Mouse (Mus musculus) testis, adult 2 months (tissue): ENCODE results near the gene Tbx4. TPM values are rescaled to one million over a fixed set of nuclear protein-coding genes. Genes with fewer than 3 reads are reported as not detected.

ENCODE experiments used
- H3K27ac ChIP-seq: fragments of 200-500 bp; 2 replicates; pipeline ENCODE4 v1.5.1; 2012; ENCODE audit warnings: low read depth, low read length; ENCODE audit not compliant: control insufficient read depth, insufficient read depth
- H3K27me3 ChIP-seq: fragments of 200-500 bp; 2 replicates; pipeline ENCODE4 v1.6.1; 2012; ENCODE audit warnings: mild to moderate bottlenecking, low read length, moderate library complexity; ENCODE audit not compliant: control insufficient read depth, insufficient read depth
- H3K36me3 ChIP-seq: fragments of 200-500 bp; 2 replicates; pipeline ENCODE4 v1.6.1; 2012; ENCODE audit warnings: mild to moderate bottlenecking, low read length; ENCODE audit not compliant: control insufficient read depth, insufficient read depth
- H3K4me1 ChIP-seq: fragments of 200-500 bp; 2 replicates; pipeline ENCODE4 v1.6.1; 2012; ENCODE audit warnings: low read length; ENCODE audit not compliant: control insufficient read depth, insufficient read depth
- H3K4me3 ChIP-seq: fragments of 200-500 bp; 2 replicates; pipeline ENCODE4 v1.5.1; 2012; ENCODE audit warnings: low read depth, mild to moderate bottlenecking, low read length, moderate library complexity, mixed read lengths; ENCODE audit not compliant: control insufficient read depth
- CTCF ChIP-seq: fragments of 200-500 bp; IDR thresholded peaks from 2 replicates; pipeline ENCODE4 v1.5.1; 2012; ENCODE audit warnings: low read depth, mild to moderate bottlenecking, inconsistent platforms, low read length, moderate library complexity; ENCODE audit not compliant: control insufficient read depth, insufficient read depth, insufficient replicate concordance
- POLR2A ChIP-seq: fragments of 200-500 bp; IDR thresholded peaks from 2 replicates; pipeline ENCODE4 v1.6.1; 2012; ENCODE audit warnings: low read depth, mild to moderate bottlenecking, inconsistent platforms, low read length, moderate library complexity; ENCODE audit not compliant: control insufficient read depth
- polyA plus RNA-seq: library from polyadenylated mRNA; depleted of rRNA; stranded (reverse); fragments of >200 nt; gene quantifications from 2 replicates; pipeline ENCODE4 v1.2.3, GENCODE M21; 2012

The Tbx4 gene
- polyA plus RNA-seq, 1 experiment = 0.61 TPM

GRCm38 (mm10) chr11:85917993-85918325 is 31.7 kb downstream of the Tbx4 start:
- TF ChIP-seq POLR2A (no peak), CTCF (no peak)
- H3K27ac ChIP-seq = no peak overlapping the region
- H3K4me3 ChIP-seq = no peak overlapping the region
- H3K36me3 ChIP-seq = no peaks in the 10 kb centered on the region
- H3K4me1 ChIP-seq = no peaks in the 10 kb centered on the region
- H3K27me3 ChIP-seq = no peaks in the 10 kb centered on the region

- Histone ChIP-seq H3K4me1 (no peaks in the 10 kb centered on the region), H3K27me3 (no peaks in the 10 kb centered on the region)
Measured at GRCm38 (mm10) chr11:85918388-85918940, 32.2 kb downstream of the Tbx4 start.

GRCm38 (mm10) chr11:85925294-85925743 is 39.1 kb downstream of the Tbx4 start:
- peaks cover 7% of the 10 kb centered on the region for H3K4me1 ChIP-seq
- peak overlapping the region; percentile 33 for H3K4me3 ChIP-seq
- no peak overlapping the region for H3K27ac ChIP-seq
- TF ChIP-seq CTCF (no peak), POLR2A (no peak)
- H3K27me3 ChIP-seq = peaks cover 4% of the 10 kb centered on the region
- no peaks in the 10 kb centered on the region for H3K36me3 ChIP-seq

More at GRCm38 (mm10) chr11:85918388-85918940, 32.2 kb downstream of the Tbx4 start:
- Histone ChIP-seq H3K36me3 (no peaks in the 10 kb centered on the region), H3K4me3 (no peak overlapping the region), H3K27ac (no peak overlapping the region)
- TF ChIP-seq CTCF (no peak), POLR2A (no peak)

- TF ChIP-seq CTCF (no peak), POLR2A (no peak)
- Histone ChIP-seq H3K27ac (no peak overlapping the region), H3K27me3 (peaks cover 4% of the 10 kb centered on the region), H3K4me1 (peaks cover 7% of the 10 kb centered on the region), H3K4me3 (no peak overlapping the region), H3K36me3 (no peaks in the 10 kb centered on the region)
Measured at GRCm38 (mm10) chr11:85926287-85926764, 40.1 kb downstream of the Tbx4 start.

GRCm38 (mm10) chr11:85928106-85928505 is 41.9 kb downstream of the Tbx4 start:
- Histone ChIP-seq H3K27ac (no peak overlapping the region), H3K27me3 (peaks cover 4% of the 10 kb centered on the region), H3K4me3 (no peak overlapping the region), H3K4me1 (peaks cover 7% of the 10 kb centered on the region), H3K36me3 (no peaks in the 10 kb centered on the region)
- TF ChIP-seq POLR2A = no peak
- no peak for TF ChIP-seq CTCF

GRCm38 (mm10) chr11:85929651-85930050 is 43.4 kb downstream of the Tbx4 start:
- no peak overlapping the region for H3K27ac ChIP-seq
- TF ChIP-seq POLR2A = no peak
- no peak for TF ChIP-seq CTCF
- H3K4me1 ChIP-seq = peaks cover 7% of the 10 kb centered on the region
- peaks cover 4% of the 10 kb centered on the region for H3K27me3 ChIP-seq
- H3K36me3 ChIP-seq = no peaks in the 10 kb centered on the region
- H3K4me3 ChIP-seq = no peak overlapping the region

- H3K4me1 ChIP-seq = peaks cover 2% of the 10 kb centered on the region; the same call in 1 of the 2 replicates
- no peak for TF ChIP-seq POLR2A
- no peak for TF ChIP-seq CTCF
- H3K27me3 ChIP-seq = no peaks in the 10 kb centered on the region
- no peaks in the 10 kb centered on the region for H3K36me3 ChIP-seq
- no peak overlapping the region for H3K27ac ChIP-seq
- no peak overlapping the region for H3K4me3 ChIP-seq
Measured at GRCm38 (mm10) chr11:85941785-85942570, 55.8 kb downstream of the Tbx4 start.
